Mouse (Mus musculus) megakaryocyte progenitor cell, adult 5-6 weeks (primary cell): Measurements from ENCODE around the gene Baat. TPM values are rescaled to one million over a fixed set of nuclear protein-coding genes. Genes with fewer than 3 reads are reported as not detected.
"Not testable (repeated sequence)": the region's sequence is repeated elsewhere in the genome, so short reads cannot be mapped to it uniquely, and the experiment has no call there.

Experiments used
- ATAC-seq: replicated peaks from 2 replicates; pipeline ENCODE4 v1.8.0; 2016; ENCODE audit warnings: mild to moderate bottlenecking, moderate TSS enrichment, inconsistent platforms; ENCODE audit not compliant: poor library complexity
- total RNA-seq, 2 experiments: library from RNA; stranded (forward) in 1 of 2; stranded (reverse) in 1 of 2; fragments of 157-497, 149-512 nt in 1 of 2; fragments of 200-1000 nt in 1 of 2; gene quantifications; 2 replicates each; pipeline versions ENCODE4 v1.2.3 to v1.2.4; 2015 to 2017

Gene Baat
- total RNA-seq, 2 experiments from 2014 or later, result not detected

- not testable (repeated sequence) for ATAC-seq
These were observed 20.3 kb downstream of the Baat start for GRCm38 (mm10) chr4:49485934-49486650.

- ATAC-seq, result no peak
These were observed 20.9 kb downstream of the Baat start for GRCm38 (mm10) chr4:49485442-49485841.

- no peak for ATAC-seq
These were observed 25.5 kb downstream of the Baat start for GRCm38 (mm10) chr4:49480896-49481295.

GRCm38 (mm10) chr4:49480104-49480760 is 26.1 kb downstream of the Baat start:
- no peak for ATAC-seq

- not testable (repeated sequence) for ATAC-seq
These were observed 27.3 kb downstream of the Baat start for GRCm38 (mm10) chr4:49479035-49479434.

- peak; percentile 97 for ATAC-seq
These were observed 28.1 kb downstream of the Baat start for GRCm38 (mm10) chr4:49478118-49478877.

GRCm38 (mm10) chr4:49474583-49474982 is 31.8 kb downstream of the Baat start:
- ATAC-seq, result peak; percentile 30; the same call in 1 of the 2 replicates

- no peak for ATAC-seq
These were observed 32.8 kb downstream of the Baat start, which contains the start of gene Acnat1 for GRCm38 (mm10) chr4:49473435-49474100. Gene Acnat1 (minus strand): TSS chr4:49473912.

- no peak for ATAC-seq
These were observed 36.8 kb downstream of the Baat start for GRCm38 (mm10) chr4:49469435-49470151.

- peak; percentile 74 for ATAC-seq
These were observed 39.0 kb downstream of the Baat start for GRCm38 (mm10) chr4:49467360-49467759.

- ATAC-seq, result no peak
These were observed 50.2 kb downstream of the Baat start for GRCm38 (mm10) chr4:49456171-49456570.

GRCm38 (mm10) chr4:49451848-49452551 is 54.4 kb downstream of the Baat start:
- ATAC-seq, result peak; percentile 17; the same call in 1 of the 2 replicates

GRCm38 (mm10) chr4:49451133-49451847 is 55.1 kb downstream of the Baat start:
- ATAC-seq, result peak; percentile 50

Other genes starting within 250 kb of the Baat start
- not detected in 2 replicates for gene Acnat2, start 98.4 kb downstream of the Baat start, total RNA-seq (2015)
- gene Acnat2, start 98.4 kb downstream of the Baat start, total RNA-seq (2017), result not detected in 2 replicates
- gene Acnat1, start 32.6 kb downstream of the Baat start, total RNA-seq (2015), result not detected in 2 replicates
- not detected in 2 replicates for gene Acnat1, start 32.6 kb downstream of the Baat start, total RNA-seq (2017)
- 45.5 and 50.4 TPM in 2 replicates for gene Mrpl50, start 14.5 kb upstream of the Baat start, total RNA-seq (2015)
- 35.6 and 44.8 TPM in 2 replicates for gene Mrpl50, start 14.5 kb upstream of the Baat start, total RNA-seq (2017)
- gene Zfp189, start 14.6 kb upstream of the Baat start, total RNA-seq (2015), result 8.7 and 9.7 TPM in 2 replicates
- gene Zfp189, start 14.6 kb upstream of the Baat start, total RNA-seq (2017), result 4.0 and 7.6 TPM in 2 replicates
- not detected in 2 replicates for gene Aldob, start 43.0 kb upstream of the Baat start, total RNA-seq (2015)
- not detected in 2 replicates for gene Aldob, start 43.0 kb upstream of the Baat start, total RNA-seq (2017)
- 0.35 and 0.61 TPM in 2 replicates for gene Tmem246, start 91.3 kb upstream of the Baat start, total RNA-seq (2015)
- 0.08 and 0.20 TPM in 2 replicates for gene Tmem246, start 91.3 kb upstream of the Baat start, total RNA-seq (2017)
- 39.5 and 42.9 TPM in 2 replicates for gene Rnf20, start 125.4 kb upstream of the Baat start, total RNA-seq (2015)
- gene Rnf20, start 125.4 kb upstream of the Baat start, total RNA-seq (2017), result 121 and 156 TPM in 2 replicates
- gene Ppp3r2, start 175.5 kb upstream of the Baat start, total RNA-seq (2015), result not detected in 2 replicates
- not detected in 2 replicates for gene Ppp3r2, start 175.5 kb upstream of the Baat start, total RNA-seq (2017)